Mouse (Mus musculus): Measurements from ENCODE around the gene Nsun2. TPM values are rescaled to one million over a fixed set of nuclear protein-coding genes. Genes with fewer than 3 reads are reported as not detected.

The Nsun2 gene
- 10 to 100 TPM; 39.5 to 44.5 TPM for total RNA-seq (2021)
- long read RNA-seq, experiment 1, transcript Nsun2-202 (19 exons, 2,834 nt) = major isoform, 92 of 104 reads
- long read RNA-seq, experiment 1, partial matches to known transcripts = 5 of 104 reads
- long read RNA-seq, experiment 1, other reads (novel, unspliced or antisense) = 7 of 104 reads
- long read RNA-seq, experiment 2, transcript Nsun2-202 (19 exons, 2,834 nt) = major isoform, 66 of 80 reads
- long read RNA-seq, experiment 2, partial matches to known transcripts = 5 of 80 reads
- long read RNA-seq, experiment 2, other reads (novel, unspliced or antisense) = 9 of 80 reads

DNA sequence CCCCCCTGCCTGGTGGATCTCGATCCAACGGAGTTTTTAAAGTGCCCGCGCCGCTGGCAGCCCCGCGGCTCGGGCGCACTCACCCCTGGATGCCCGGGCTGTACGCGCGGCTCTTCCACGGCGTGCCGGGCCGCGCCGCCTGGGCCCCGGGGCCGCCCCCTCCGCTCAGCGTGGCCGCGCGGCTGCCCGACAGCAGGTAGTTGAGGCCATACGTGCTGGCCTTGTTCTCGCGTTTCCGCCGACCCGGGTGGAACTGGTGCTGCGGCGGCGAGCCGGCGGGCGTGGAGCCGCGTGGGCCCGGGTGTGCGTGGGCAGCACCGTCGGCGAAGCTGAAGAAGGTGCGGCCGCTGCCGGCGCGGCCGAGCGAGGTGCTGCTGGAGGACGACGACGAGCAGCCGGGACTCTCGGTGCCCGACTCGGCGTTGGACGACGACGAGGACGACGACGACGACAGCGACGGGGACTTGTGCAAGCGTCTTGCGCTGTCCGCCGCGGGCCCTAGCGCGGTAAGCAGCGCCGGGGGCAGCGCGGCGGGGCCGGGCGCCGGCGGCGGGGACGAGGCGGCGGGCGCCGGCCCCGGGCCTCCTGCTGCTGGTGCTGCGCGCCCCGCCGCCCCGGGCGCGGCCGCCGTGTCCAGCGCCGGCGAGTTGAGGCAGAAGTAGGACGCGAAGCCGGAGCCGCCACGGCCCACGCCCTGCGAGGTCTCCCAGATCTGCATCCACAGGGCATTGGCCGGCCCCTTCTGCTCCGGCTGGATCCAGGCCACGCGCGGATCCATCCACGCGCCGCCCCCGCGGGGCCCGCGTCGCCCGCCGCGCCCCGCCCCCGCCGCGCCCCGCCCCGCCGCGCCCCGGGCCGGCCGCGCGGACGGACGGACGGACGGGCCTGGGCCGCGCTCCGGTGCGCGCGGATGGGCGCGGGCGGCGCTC lies at the start of gene Nsun2:
Nsun2 (plus strand) TSS at position 342 of the 929 bp plus-strand sequence.
- intact Hi-C loops (cut with DNase I; ENCODE audit: low total_unique reads) = no loop called here
- DNase-seq = peak; percentile 67

DNA sequence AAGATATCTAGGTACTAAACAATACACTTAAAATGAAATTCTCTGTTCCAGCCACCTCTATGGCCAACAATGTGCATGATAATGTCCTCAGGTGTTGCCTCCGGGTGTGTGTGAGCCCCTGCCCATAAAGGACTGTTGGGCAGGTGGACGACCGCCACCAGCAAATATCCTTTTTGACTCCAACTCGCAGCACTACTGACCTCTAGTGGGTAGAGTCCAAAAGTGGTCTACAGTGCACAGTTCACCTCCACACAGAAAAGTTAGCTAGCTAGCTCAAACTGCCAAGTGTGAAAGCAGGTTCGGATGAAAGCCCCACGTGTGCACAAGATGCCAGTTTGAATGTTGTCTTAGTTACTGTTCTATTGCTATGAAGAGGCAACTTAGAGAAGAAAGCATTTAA lies 48.2 kb upstream of the Nsun2 start:
- intact Hi-C loops (cut with DNase I; ENCODE audit: low total_unique reads) = no loop called here
- no peak for DNase-seq

- intact Hi-C loops (cut with DNase I; ENCODE audit: low total_unique reads) = no loop called here
- no peak for DNase-seq
Measured at GRCm38 (mm10) chr13:69485833-69486232, 47.7 kb upstream of the Nsun2 start.

- intact Hi-C loops (cut with DNase I; ENCODE audit: low total_unique reads) = no loop called here
- DNase-seq = no peak
Measured at GRCm38 (mm10) chr13:69487108-69487507, 46.4 kb upstream of the Nsun2 start.

GRCm38 (mm10) chr13:69487611-69488275 lies 45.8 kb upstream of the Nsun2 start:
- DNase-seq = no peak
- intact Hi-C loops (cut with DNase I; ENCODE audit: low total_unique reads) = no loop called here

DNA sequence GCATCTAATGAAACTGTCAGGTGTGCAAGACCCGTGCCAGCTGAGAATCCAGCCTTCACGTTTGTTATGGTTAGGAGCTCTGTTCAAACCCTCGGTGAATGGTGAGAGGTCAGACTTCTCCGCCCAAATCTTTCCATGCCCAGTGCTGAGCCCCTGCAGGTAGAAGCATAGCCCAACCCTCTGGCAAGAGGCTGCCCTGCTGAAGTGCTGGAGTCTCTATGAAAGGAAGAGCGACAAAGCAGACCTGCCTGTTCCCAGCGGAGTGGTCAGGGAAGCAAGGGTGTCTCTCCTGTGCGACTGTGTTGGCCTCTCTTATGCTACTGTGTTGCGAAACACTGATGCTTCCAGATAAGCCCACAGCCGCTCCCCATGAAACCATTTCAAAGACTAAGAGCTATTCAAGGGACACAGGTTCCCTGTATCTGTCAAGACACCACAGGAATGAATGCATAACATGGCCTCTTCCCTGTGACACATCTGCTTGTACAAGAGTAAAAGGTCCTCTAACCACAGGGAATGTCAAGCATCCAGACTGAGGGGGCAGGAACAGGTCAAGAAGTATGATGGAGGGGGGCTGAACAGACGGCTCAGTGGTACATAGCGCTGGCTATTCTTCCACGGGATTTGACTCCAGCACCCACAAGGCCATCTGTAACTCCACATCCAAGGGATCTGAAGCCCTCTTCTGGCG lies 44.8 kb upstream of the Nsun2 start:
- intact Hi-C loops (cut with DNase I; ENCODE audit: low total_unique reads) = no loop called here
- DNase-seq = no peak

GRCm38 (mm10) chr13:69489777-69490176 lies 43.8 kb upstream of the Nsun2 start:
- no peak for DNase-seq
- intact Hi-C loops (cut with DNase I; ENCODE audit: low total_unique reads) = no loop called here

- intact Hi-C loops (cut with DNase I; ENCODE audit: low total_unique reads) = no loop called here
- peak; percentile 45 for DNase-seq
Measured at GRCm38 (mm10) chr13:69492876-69493463, 40.6 kb upstream of the Nsun2 start.

DNA sequence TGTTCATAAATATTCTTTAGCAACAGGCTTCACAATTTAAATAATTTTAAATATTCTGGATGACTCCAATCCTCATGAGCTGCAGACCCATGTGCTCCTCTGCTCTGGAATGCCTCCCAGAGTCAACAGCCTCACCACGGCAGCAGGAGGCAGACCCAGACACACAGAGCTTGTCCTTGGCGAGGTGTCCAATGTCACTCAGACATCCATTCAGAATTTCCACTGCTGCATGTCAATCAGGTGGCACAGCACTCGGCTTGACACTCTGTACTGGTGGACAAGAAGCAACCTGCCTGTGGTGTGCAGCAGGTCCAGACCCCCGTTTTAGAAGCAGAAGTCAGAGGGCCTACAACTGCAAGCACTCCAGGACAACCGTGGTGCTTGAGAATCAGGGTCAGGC lies 35.3 kb upstream of the Nsun2 start:
- no peak for DNase-seq
- intact Hi-C loops (cut with DNase I; ENCODE audit: low total_unique reads) = no loop called here

- intact Hi-C loops (cut with DNase I; ENCODE audit: low total_unique reads) = no loop called here
- no peak for DNase-seq
Measured at GRCm38 (mm10) chr13:69502157-69502750, 31.3 kb upstream of the Nsun2 start.

DNA sequence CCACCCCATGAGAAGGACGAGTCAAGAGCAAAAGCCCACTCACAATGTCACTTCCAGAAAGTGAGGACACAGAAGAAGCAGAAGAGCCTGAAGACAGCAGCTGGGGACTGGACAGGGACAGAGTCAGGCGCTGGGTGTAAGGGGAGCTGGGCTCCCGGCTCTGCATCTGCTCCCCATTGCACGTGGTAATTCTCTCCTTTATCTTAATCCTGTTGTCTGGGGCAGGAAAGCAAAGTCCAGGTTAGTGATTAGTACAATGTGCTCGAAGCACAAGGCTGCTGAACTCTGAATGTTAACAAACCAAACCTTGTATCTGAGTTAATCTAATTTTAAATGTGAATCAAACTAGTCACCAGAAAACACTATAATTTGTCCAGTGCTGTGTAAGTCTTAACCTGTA lies 30.7 kb upstream of the Nsun2 start:
- DNase-seq = no peak
- intact Hi-C loops (cut with DNase I; ENCODE audit: low total_unique reads) = no loop called here

GRCm38 (mm10) chr13:69506341-69507086 lies 27.0 kb upstream of the Nsun2 start:
- no peak for DNase-seq
- intact Hi-C loops (cut with DNase I; ENCODE audit: low total_unique reads) = no loop called here

DNA sequence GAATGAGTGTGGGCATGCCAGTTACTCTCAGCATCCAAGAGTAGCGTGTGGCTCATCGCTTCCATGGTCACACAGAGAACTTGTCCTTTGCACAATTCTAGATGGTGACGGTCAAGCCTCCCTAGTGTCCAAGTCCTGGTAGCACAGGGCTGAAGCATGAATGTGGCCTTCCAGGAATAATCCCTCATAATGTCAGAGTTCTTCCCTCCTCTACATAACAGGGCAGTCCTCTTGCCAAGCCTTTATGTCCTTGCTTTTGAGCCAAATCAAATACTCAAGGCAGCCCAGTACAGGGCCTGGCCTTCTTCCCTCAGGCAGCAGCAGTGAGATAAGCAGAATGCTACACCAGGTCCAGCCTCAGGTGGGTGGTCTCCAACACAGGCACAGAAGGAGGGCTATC lies 25.9 kb upstream of the Nsun2 start:
- no peak for DNase-seq
- intact Hi-C loops (cut with DNase I; ENCODE audit: low total_unique reads) = loop anchor here (2.0 kb wide), 1 partner anchor 43 kb away; no protein-coding TSS in a partner anchor

GRCm38 (mm10) chr13:69509391-69510244 lies 23.9 kb upstream of the Nsun2 start:
- no peak for DNase-seq
- intact Hi-C loops (cut with DNase I; ENCODE audit: low total_unique reads) = loop anchor here (2.0 kb wide), 1 partner anchor 41 kb away; no protein-coding TSS in a partner anchor

- DNase-seq = no peak
- intact Hi-C loops (cut with DNase I; ENCODE audit: low total_unique reads) = no loop called here
Measured at GRCm38 (mm10) chr13:69515091-69515490, 18.5 kb upstream of the Nsun2 start.

GRCm38 (mm10) chr13:69517445-69517844 lies 16.1 kb upstream of the Nsun2 start:
- no peak for DNase-seq
- intact Hi-C loops (cut with DNase I; ENCODE audit: low total_unique reads) = no loop called here

DNA sequence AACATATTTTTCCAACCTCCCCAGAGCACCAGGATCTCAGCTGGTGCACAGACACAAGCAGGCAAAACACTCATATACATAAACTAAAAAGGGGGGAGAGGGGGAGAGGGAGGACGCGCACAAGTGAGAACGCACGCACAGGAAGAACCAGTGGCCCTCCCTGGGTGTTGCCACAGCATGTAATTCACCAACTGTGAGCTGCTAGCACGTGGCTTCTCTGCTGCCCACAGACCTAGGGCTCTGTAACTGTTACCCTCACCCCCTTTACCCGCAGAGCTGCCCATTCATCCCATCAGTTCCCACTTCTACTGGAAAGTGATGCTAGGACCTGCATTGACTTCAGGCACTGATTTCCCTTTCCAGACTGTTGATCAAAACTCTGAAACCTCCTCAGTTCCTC lies 14.4 kb upstream of the Nsun2 start:
- DNase-seq = no peak
- intact Hi-C loops (cut with DNase I; ENCODE audit: low total_unique reads) = no loop called here

All from gastrocnemius, postnatal 14 days (tissue).